Mouse (Mus musculus): Measurements from ENCODE around the gene Fam162a. TPM values are rescaled to one million over a fixed set of nuclear protein-coding genes. Genes with fewer than 3 reads are reported as not detected.
"Not testable (repeated sequence)": the region's sequence is repeated elsewhere in the genome, so short reads cannot be mapped to it uniquely, and the experiment has no call there.

Fam162a gene
- total and polyA plus RNA-seq, 3 experiments = 143 to 411 (median 266) TPM

DNA sequence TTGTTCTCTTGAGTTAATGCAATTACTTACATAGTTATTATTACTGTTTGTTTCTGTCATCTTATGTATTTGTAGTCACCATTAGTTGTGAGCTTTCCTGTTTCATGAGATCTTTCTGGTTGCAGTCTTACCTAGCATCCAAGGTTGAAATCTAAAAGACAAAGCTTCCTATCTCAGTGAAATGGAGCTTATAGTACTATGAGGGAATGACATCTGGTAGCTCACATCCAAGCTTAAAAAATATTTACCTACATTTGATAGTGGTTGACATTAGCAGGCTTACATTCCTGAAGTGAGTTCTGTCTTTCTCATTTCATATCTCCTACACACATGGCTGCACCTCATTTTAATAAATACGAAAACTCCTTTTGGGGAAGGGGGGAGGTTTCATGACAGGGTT is 55.1 kb downstream of the Fam162a start:
- ATAC-seq (ENCODE audit: extremely low read depth, insufficient number of reproducible peaks, low FRiP score, poor library complexity, severe bottlenecking) = no peak
- Histone ChIP-seq H3K4me1 (ENCODE audit: insufficient read depth, low read depth, low read length) (peaks cover 12% of the 10 kb centered on the region; the same call in 1 of the 2 replicates), H3K36me3 (replicated peaks) (peaks cover 65% of the 10 kb centered on the region), H3K27me3 (ENCODE audit: insufficient read depth, low read length) (no peaks in the 10 kb centered on the region), H3K4me3 (ENCODE audit: low read depth, low read length) (no peak overlapping the region), H3K9me3 (replicated peaks) (no peaks in the 10 kb centered on the region)
- TF ChIP-seq TAL1 (conservative IDR thresholded peaks at IDR 0.05; ENCODE audit: low read depth, low read length) (no peak), GATA1 (IDR thresholded peaks at IDR 0.05; ENCODE audit: borderline replicate concordance, low read length) (no peak), POLR2AphosphoS5 (IDR thresholded peaks at IDR 0.05; ENCODE audit: insufficient replicate concordance, low read depth, low read length) (no peak), GATA2 (IDR thresholded peaks at IDR 0.05; ENCODE audit: borderline replicate concordance, low read depth, low read length) (no peak), CTCF (IDR thresholded peaks at IDR 0.05; ENCODE audit: low read depth, low read length) (no peak)
- no peak for DNase-seq (ENCODE audit: low spot score)

DNA sequence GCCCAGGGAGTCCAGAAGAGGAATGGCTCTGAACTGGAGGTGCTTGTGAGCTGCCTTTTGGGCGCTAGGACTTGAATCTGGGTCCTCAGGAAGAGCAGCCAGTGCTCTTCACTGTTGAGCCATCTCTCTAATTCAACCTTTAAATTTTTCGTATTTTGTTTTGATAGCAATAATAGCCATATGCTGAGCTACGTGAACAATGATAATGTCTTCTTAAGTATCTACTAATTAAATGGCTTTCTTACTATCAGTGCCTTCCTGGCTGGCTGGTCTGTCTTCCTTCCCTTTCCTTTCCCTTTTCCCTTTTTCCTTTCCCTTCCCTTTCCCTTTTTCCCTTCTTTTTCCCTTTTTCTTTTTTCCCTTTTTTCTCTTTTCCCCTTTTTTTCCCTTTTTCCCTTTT is 63.0 kb downstream of the Fam162a start:
- no peak for TF ChIP-seq TAL1 (conservative IDR thresholded peaks at IDR 0.05; ENCODE audit: low read depth, low read length)
- TF ChIP-seq CTCF (IDR thresholded peaks at IDR 0.05; ENCODE audit: low read depth, low read length) = no peak
- TF ChIP-seq GATA2 (IDR thresholded peaks at IDR 0.05; ENCODE audit: borderline replicate concordance, low read depth, low read length) = no peak
- TF ChIP-seq GATA1 (IDR thresholded peaks at IDR 0.05; ENCODE audit: borderline replicate concordance, low read length) = no peak
- no peak for TF ChIP-seq POLR2AphosphoS5 (IDR thresholded peaks at IDR 0.05; ENCODE audit: insufficient replicate concordance, low read depth, low read length)
- H3K4me1 ChIP-seq (ENCODE audit: insufficient read depth, low read depth, low read length) = no peaks in the 10 kb centered on the region
- peaks cover 52% of the 10 kb centered on the region for H3K36me3 ChIP-seq (replicated peaks)
- no peaks in the 10 kb centered on the region for H3K9me3 ChIP-seq (replicated peaks)
- H3K4me3 ChIP-seq (ENCODE audit: low read depth, low read length) = no peak overlapping the region
- H3K27me3 ChIP-seq (ENCODE audit: insufficient read depth, low read length) = no peaks in the 10 kb centered on the region
- no peak for ATAC-seq (ENCODE audit: extremely low read depth, insufficient number of reproducible peaks, low FRiP score, poor library complexity, severe bottlenecking)
- no peak for DNase-seq (ENCODE audit: low spot score)

DNA sequence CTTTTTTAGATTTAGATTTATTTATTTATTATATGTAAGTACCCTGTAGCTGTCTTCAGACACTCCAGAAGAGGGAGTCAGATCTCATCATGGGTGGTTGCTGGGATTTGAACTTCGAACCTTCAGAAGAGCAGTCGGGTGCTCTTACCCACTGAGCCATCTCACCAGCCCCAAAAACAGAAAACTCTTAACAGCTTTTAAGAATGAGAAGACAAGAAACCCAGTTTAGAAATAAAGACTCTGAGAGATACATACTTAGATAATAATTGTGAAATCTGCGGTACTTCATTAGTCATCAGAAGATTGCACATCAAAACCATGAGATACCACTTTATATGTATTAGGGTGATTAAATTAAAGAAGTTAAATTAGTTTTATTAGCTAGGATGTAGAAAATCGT is 72.5 kb downstream of the Fam162a start:
- not testable (repeated sequence) for ATAC-seq (ENCODE audit: extremely low read depth, insufficient number of reproducible peaks, low FRiP score, poor library complexity, severe bottlenecking)

More for the DNA sequence above, 72.5 kb downstream of the Fam162a start:
- not testable (repeated sequence) for DNase-seq (ENCODE audit: low spot score); H3K27me3 ChIP-seq (ENCODE audit: insufficient read depth, low read length); H3K4me1 ChIP-seq (ENCODE audit: insufficient read depth, low read depth, low read length); H3K4me3 ChIP-seq (ENCODE audit: low read depth, low read length); H3K9me3 ChIP-seq (replicated peaks)
- peaks cover 36% of the 10 kb centered on the region for H3K36me3 ChIP-seq (replicated peaks)

Other genes starting within 250 kb of the Fam162a start
- 3.4 and 5.5 TPM in 2 replicates for gene Parp14, start 200.1 kb downstream of the Fam162a start, total RNA-seq (2014; fragmentation: Nextera tagmentation)
- gene Parp14, start 200.1 kb downstream of the Fam162a start, total RNA-seq (2017) = 4.6 and 6.1 TPM in 2 replicates
- 1.5 and 2.1 TPM in 2 replicates for gene Parp14, start 200.1 kb downstream of the Fam162a start, polyA plus RNA-seq (2012)
- 13.5 and 15.2 TPM in 2 replicates for gene Parp9, start 133.1 kb downstream of the Fam162a start, total RNA-seq (2014; fragmentation: Nextera tagmentation)
- gene Parp9, start 133.1 kb downstream of the Fam162a start, total RNA-seq (2017) = 32.8 and 36.4 TPM in 2 replicates
- gene Parp9, start 133.1 kb downstream of the Fam162a start, polyA plus RNA-seq (2012) = 1.6 and 2.1 TPM in 2 replicates
- gene Dtx3l, start 132.4 kb downstream of the Fam162a start, total RNA-seq (2014; fragmentation: Nextera tagmentation) = 15.2 and 15.4 TPM in 2 replicates
- 13.0 and 17.5 TPM in 2 replicates for gene Dtx3l, start 132.4 kb downstream of the Fam162a start, total RNA-seq (2017)
- gene Dtx3l, start 132.4 kb downstream of the Fam162a start, polyA plus RNA-seq (2012) = 2.1 and 3.5 TPM in 2 replicates
- gene Kpna1, start 92.8 kb downstream of the Fam162a start, total RNA-seq (2014; fragmentation: Nextera tagmentation) = 70.1 and 85.2 TPM in 2 replicates
- gene Kpna1, start 92.8 kb downstream of the Fam162a start, total RNA-seq (2017) = 49.2 and 53.7 TPM in 2 replicates
- 51.4 and 54.1 TPM in 2 replicates for gene Kpna1, start 92.8 kb downstream of the Fam162a start, polyA plus RNA-seq (2012)
- 3.5 and 7.1 TPM in 2 replicates for gene Wdr5b, start 30.4 kb downstream of the Fam162a start, total RNA-seq (2014; fragmentation: Nextera tagmentation)
- 6.9 and 8.1 TPM in 2 replicates for gene Wdr5b, start 30.4 kb downstream of the Fam162a start, total RNA-seq (2017)
- gene Wdr5b, start 30.4 kb downstream of the Fam162a start, polyA plus RNA-seq (2012) = 0.19 and 0.50 TPM in 2 replicates
- gene Ccdc58, start 91 bp upstream of the Fam162a start, total RNA-seq (2014; fragmentation: Nextera tagmentation) = 71.8 and 93.8 TPM in 2 replicates
- 148 and 250 TPM in 2 replicates for gene Ccdc58, start 91 bp upstream of the Fam162a start, total RNA-seq (2017)
- 4.0 and 6.3 TPM in 2 replicates for gene Ccdc58, start 91 bp upstream of the Fam162a start, polyA plus RNA-seq (2012)
- not detected in 2 replicates for gene Csta1, start 59.6 kb upstream of the Fam162a start, total RNA-seq (2014; fragmentation: Nextera tagmentation)
- 0.12 and 0.16 TPM in 2 replicates for gene Csta1, start 59.6 kb upstream of the Fam162a start, total RNA-seq (2017)
- not detected in 2 replicates for gene Csta1, start 59.6 kb upstream of the Fam162a start, polyA plus RNA-seq (2012)
- gene Stfa2l1, start 85.2 kb upstream of the Fam162a start, total RNA-seq (2014; fragmentation: Nextera tagmentation) = not detected in 2 replicates
- gene Stfa2l1, start 85.2 kb upstream of the Fam162a start, total RNA-seq (2017) = not detected in 2 replicates
- not detected in 2 replicates for gene Stfa2l1, start 85.2 kb upstream of the Fam162a start, polyA plus RNA-seq (2012)
- not detected in 2 replicates for gene Gm5483, start 112.6 kb upstream of the Fam162a start, total RNA-seq (2014; fragmentation: Nextera tagmentation)
- gene Gm5483, start 112.6 kb upstream of the Fam162a start, total RNA-seq (2017) = 0.05 and 0.06 TPM in 2 replicates
- gene Gm5483, start 112.6 kb upstream of the Fam162a start, polyA plus RNA-seq (2012) = not detected in 2 replicates
- not detected in 2 replicates for gene Gm5416, start 138.8 kb upstream of the Fam162a start, total RNA-seq (2014; fragmentation: Nextera tagmentation)
- not detected in 2 replicates for gene Gm5416, start 138.8 kb upstream of the Fam162a start, total RNA-seq (2017)
- not detected in 2 replicates for gene Gm5416, start 138.8 kb upstream of the Fam162a start, polyA plus RNA-seq (2012)
- not detected in 2 replicates for gene 2010005H15Rik, start 149.9 kb upstream of the Fam162a start, total RNA-seq (2014; fragmentation: Nextera tagmentation)
- gene 2010005H15Rik, start 149.9 kb upstream of the Fam162a start, total RNA-seq (2017) = not detected in 2 replicates
- gene 2010005H15Rik, start 149.9 kb upstream of the Fam162a start, polyA plus RNA-seq (2012) = not detected in 2 replicates
- gene Stfa1, start 205.4 kb upstream of the Fam162a start, total RNA-seq (2014; fragmentation: Nextera tagmentation) = not detected in 2 replicates
- not detected in 2 replicates for gene Stfa1, start 205.4 kb upstream of the Fam162a start, total RNA-seq (2017)
- not detected in 2 replicates for gene Stfa1, start 205.4 kb upstream of the Fam162a start, polyA plus RNA-seq (2012)

All from G1E (cell line).